Mouse (Mus musculus): ENCODE data around the gene Myo10.
A peak's percentile ranks its signal among the peaks of the same experiment; 100 is the strongest.
"Not testable (repeated sequence)": the region's sequence is repeated elsewhere in the genome, so short reads cannot be mapped to it uniquely, and the experiment has no call there.

Gene Myo10

GRCm38 (mm10) chr15:25693708-25694107 is 71.4 kb downstream of the Myo10 start:
- no peak for DNase-seq

GRCm38 (mm10) chr15:25694749-25695148 is 72.4 kb downstream of the Myo10 start:
- no peak for DNase-seq

- DNase-seq, result no peak
Observed at GRCm38 (mm10) chr15:25695253-25695652, 72.9 kb downstream of the Myo10 start.

GRCm38 (mm10) chr15:25695883-25696282 is 73.6 kb downstream of the Myo10 start:
- DNase-seq, result no peak

GRCm38 (mm10) chr15:25696660-25697059 is 74.3 kb downstream of the Myo10 start:
- no peak for DNase-seq

GRCm38 (mm10) chr15:25699032-25699557 is 76.8 kb downstream of the Myo10 start:
- DNase-seq, result no peak

- DNase-seq, result no peak
Observed at GRCm38 (mm10) chr15:25702602-25703001, 80.3 kb downstream of the Myo10 start.

GRCm38 (mm10) chr15:25704809-25705585 is 82.7 kb downstream of the Myo10 start:
- DNase-seq, result peak; percentile 43

GRCm38 (mm10) chr15:25706874-25707554 is 84.7 kb downstream of the Myo10 start:
- DNase-seq, result peak; percentile 74

- DNase-seq, result no peak
Observed at GRCm38 (mm10) chr15:25707891-25708290, 85.6 kb downstream of the Myo10 start.

GRCm38 (mm10) chr15:25710876-25711275 is 88.6 kb downstream of the Myo10 start:
- no peak for DNase-seq

- no peak for DNase-seq
Observed at GRCm38 (mm10) chr15:25712877-25713276, 90.6 kb downstream of the Myo10 start.

- DNase-seq, result peak; percentile 88
Observed at GRCm38 (mm10) chr15:25713587-25714361, 91.4 kb downstream of the Myo10 start.

GRCm38 (mm10) chr15:25715218-25715995 is 93.1 kb downstream of the Myo10 start:
- peak; percentile 85 for DNase-seq

- peak; percentile 87 for DNase-seq
Observed at GRCm38 (mm10) chr15:25715996-25716395, 93.7 kb downstream of the Myo10 start.

GRCm38 (mm10) chr15:25717006-25717405 is 94.7 kb downstream of the Myo10 start:
- peak; percentile 88 for DNase-seq

- DNase-seq, result not testable (repeated sequence)
Observed at GRCm38 (mm10) chr15:25718104-25718503, 95.8 kb downstream of the Myo10 start.

GRCm38 (mm10) chr15:25719270-25719669 is 96.9 kb downstream of the Myo10 start:
- peak; percentile 81 for DNase-seq

GRCm38 (mm10) chr15:25720263-25720662 is 97.9 kb downstream of the Myo10 start:
- DNase-seq, result peak; percentile 71

- DNase-seq, result peak; percentile 83
Observed at GRCm38 (mm10) chr15:25723281-25724113, 101.2 kb downstream of the Myo10 start.

GRCm38 (mm10) chr15:25724549-25724948 is 102.2 kb downstream of the Myo10 start:
- DNase-seq, result no peak

Measured in heart, adult 11 months (tissue).